Mouse (Mus musculus) naive thymus-derived CD4-positive, alpha-beta T cell, adult 2 months (primary cell): ENCODE data around the gene Siva1.

Experiments used
- DNase-seq: peaks from one replicate; pipeline ENCODE4 v3.0.0-alpha.2; 2011; ENCODE audit warnings: low read depth

The Siva1 gene

DNA sequence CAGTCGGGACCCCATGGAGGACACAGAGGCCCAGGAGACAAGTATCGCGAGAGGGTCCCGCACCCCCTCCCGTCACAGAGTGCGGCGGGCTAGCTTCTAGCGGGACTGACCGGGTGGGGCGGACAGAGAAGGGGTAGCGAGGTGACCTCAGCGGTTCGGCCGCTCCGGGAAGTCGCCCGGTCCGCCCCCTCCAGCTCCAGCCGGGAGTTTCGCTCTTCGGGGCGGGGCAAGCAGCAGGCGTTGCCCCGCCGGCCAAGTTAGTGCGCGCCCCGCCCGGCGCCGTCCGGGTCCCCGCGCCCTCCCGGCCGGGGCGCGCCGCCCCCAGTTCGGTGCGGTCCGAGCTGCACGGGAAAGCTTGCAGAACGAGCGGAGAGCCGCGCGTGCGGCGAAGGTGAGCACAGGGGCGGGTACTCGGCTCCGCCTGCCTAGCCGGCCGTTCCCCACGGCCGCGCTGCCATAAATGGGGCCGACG lies 34.1 kb downstream of the Siva1 start, which contains the start of gene Zbtb42:
Zbtb42 (plus strand) TSS at position 274 of the 472 bp plus-strand sequence.
- DNase-seq, result peak; percentile 50

GRCm38 (mm10) chr12:112679027-112679996 lies 34.8 kb downstream of the Siva1 start:
- DNase-seq, result peak; percentile 63

GRCm38 (mm10) chr12:112683351-112683750 lies 38.9 kb downstream of the Siva1 start:
- no peak for DNase-seq

GRCm38 (mm10) chr12:112688458-112688857 lies 44.0 kb downstream of the Siva1 start:
- peak; percentile 36 for DNase-seq

DNA sequence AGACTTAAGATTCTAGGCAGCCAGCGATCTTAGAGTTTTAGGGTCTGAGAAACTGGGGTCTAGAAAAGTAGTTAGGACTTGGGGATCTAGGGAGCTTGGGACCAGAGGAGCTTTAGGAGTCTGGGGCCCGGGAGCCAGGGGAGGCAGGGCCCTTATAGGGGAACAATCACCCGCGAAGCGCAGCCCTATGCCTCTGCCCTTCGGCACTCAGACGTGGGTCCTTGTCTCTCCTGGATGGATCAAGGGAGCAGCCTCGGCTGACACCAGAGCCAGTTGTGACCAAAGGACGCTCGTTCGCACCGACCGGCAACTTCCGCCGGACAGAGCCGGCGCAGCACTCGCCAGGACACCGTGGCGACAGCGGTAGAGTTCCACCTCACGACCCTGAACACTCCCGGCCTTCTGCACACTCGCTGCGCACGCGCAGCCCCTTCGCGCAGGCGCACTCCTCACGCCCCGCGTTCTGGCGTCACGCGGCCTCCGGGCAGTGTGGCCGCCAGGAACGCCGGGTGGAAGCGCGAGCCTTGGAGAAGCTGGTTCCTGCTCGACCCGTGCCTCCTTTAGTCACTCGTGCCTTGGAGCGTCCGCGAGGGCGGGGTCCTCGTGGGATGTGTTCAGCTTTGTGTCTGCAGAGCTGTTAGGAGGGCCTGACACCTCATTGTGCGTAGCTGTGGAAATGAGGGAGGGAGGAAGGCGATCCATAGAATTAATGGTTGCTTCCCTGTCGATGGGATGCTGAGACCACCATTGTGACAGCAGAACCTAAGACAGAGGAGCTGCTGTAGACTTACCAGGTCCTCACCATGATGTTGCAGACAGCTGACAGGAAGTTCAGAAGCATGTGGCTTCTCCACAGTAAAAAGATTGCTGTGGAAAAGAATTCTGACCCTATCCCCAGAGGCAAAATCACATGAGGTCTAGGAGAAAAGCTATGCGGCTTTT lies 49.0 kb downstream of the Siva1 start:
- DNase-seq, result peak; percentile 94

GRCm38 (mm10) chr12:112694127-112694475 lies 49.6 kb downstream of the Siva1 start:
- DNase-seq, result no peak

GRCm38 (mm10) chr12:112696806-112697425 lies 52.4 kb downstream of the Siva1 start:
- no peak for DNase-seq
